Mouse (Mus musculus) hindbrain, embryonic 12.5 days (tissue): ENCODE data around the gene 1700102P08Rik. TPM values are rescaled to one million over a fixed set of nuclear protein-coding genes. Genes with fewer than 3 reads are reported as not detected.

Source experiments
- ATAC-seq: fragments of 200-750 bp; cut with Nextera tagmentation; 2 replicates; pipeline ENCODE4 v1.8.0; 2017; ENCODE audit warnings: moderate TSS enrichment; ENCODE audit not compliant: low FRiP score
- H3K27ac ChIP-seq: fragments of 300-500 bp; sonication (generic); 2 replicates; pipeline ENCODE4 v1.5.1; 2016; ENCODE audit warnings: mild to moderate bottlenecking
- H3K27me3 ChIP-seq: fragments of 300-500 bp; sonication (generic); 2 replicates; pipeline ENCODE4 v1.6.1; 2016; ENCODE audit warnings: mild to moderate bottlenecking
- H3K36me3 ChIP-seq: fragments of 300-500 bp; sonication (generic); 2 replicates; pipeline ENCODE4 v1.6.1; 2016; ENCODE audit warnings: mild to moderate bottlenecking
- H3K4me1 ChIP-seq: fragments of 300-500 bp; sonication (generic); 2 replicates; pipeline ENCODE4 v1.6.1; 2016
- H3K4me2 ChIP-seq: fragments of 300-500 bp; sonication (generic); replicated peaks from 2 replicates; pipeline ENCODE4 v1.6.1; 2016; ENCODE audit warnings: mild to moderate bottlenecking
- H3K4me3 ChIP-seq: fragments of 300-500 bp; sonication (generic); 2 replicates; pipeline ENCODE4 v1.5.1; 2016; ENCODE audit warnings: mild to moderate bottlenecking
- H3K9ac ChIP-seq: fragments of 300-500 bp; sonication (generic); 2 replicates; pipeline ENCODE4 v1.6.1; 2016; ENCODE audit warnings: mild to moderate bottlenecking, moderate library complexity
- H3K9me3 ChIP-seq: fragments of 300-500 bp; sonication (generic); replicated peaks from 2 replicates; pipeline ENCODE4 v1.6.1; 2016; ENCODE audit warnings: mild to moderate bottlenecking
- WGBS: fragments of 180-500 bp; shearing (Covaris S2); methylation state at CpG from one replicate; pipeline ENCODE4 v1.1.7; 2016; 5-methylcytosine and 5-hydroxymethylcytosine counted together
- polyA plus RNA-seq: library from polyadenylated mRNA; unstranded; fragments of >200 nt; fragmentation: Nextera tagmentation; extraction: Ambion mirVana; gene quantifications from 2 replicates; pipeline ENCODE4 v1.2.1, GENCODE M21; 2016

1700102P08Rik gene
- polyA plus RNA-seq, 1 experiment from 2014 or later: 1.7 TPM

- ATAC-seq: peak; percentile 14; the same call in 1 of the 2 replicates
Measured at GRCm38 (mm10) chr9:108452911-108453310, 60.3 kb downstream of the 1700102P08Rik start.

DNA sequence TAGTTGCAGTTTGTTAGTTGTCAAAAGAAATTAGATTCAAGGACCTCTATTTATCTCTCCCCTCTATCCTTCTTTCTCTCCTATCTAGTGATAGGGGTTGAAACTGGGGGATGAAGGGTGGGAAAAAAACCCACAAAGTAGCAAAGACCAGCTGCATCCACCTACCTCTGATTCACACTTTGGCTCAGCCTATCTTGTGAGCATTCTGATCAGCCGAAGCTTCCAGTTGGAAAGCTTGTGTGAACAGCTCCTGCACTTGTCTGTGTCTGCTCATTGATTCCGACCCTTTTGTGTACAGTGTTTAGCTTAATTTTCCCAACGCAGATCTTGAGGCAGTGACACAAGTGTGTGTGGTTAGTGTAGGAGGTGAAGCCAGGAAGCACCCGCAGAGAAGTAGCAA lies 60.9 kb downstream of the 1700102P08Rik start:
- Histone ChIP-seq H3K27me3 (peaks cover 8% of the 10 kb centered on the region; the same call in 1 of the 2 replicates), H3K27ac (no peak overlapping the region), H3K4me2 (peak overlapping the region; percentile 82; the same call in 1 of the 2 replicates), H3K36me3 (peaks cover 5% of the 10 kb centered on the region), H3K4me3 (no peak overlapping the region), H3K9ac (no peak overlapping the region), H3K9me3 (no peaks in the 10 kb centered on the region), H3K4me1 (peaks cover 39% of the 10 kb centered on the region)
- WGBS: 82% methylated on average over 4 of the region's 4 CpGs
- ATAC-seq: no peak

More at GRCm38 (mm10) chr9:108452911-108453310, 60.3 kb downstream of the 1700102P08Rik start:
- Histone ChIP-seq H3K27me3 (peaks cover 6% of the 10 kb centered on the region; the same call in 1 of the 2 replicates), H3K9ac (peak overlapping the region; percentile 76), H3K9me3 (no peaks in the 10 kb centered on the region), H3K4me3 (peak overlapping the region; percentile 57), H3K4me2 (peak overlapping the region; percentile 82), H3K36me3 (peaks cover 10% of the 10 kb centered on the region), H3K4me1 (peaks cover 39% of the 10 kb centered on the region), H3K27ac (peak overlapping the region; percentile 92)
- WGBS: 53% methylated on average over 6 of the region's 6 CpGs

GRCm38 (mm10) chr9:108454429-108454828 lies 61.8 kb downstream of the 1700102P08Rik start:
- WGBS: 86% methylated on average over 6 of the region's 6 CpGs
- H3K9me3 ChIP-seq: no peaks in the 10 kb centered on the region
- no peak overlapping the region for H3K9ac ChIP-seq
- H3K4me2 ChIP-seq: no peak overlapping the region
- H3K27me3 ChIP-seq: peaks cover 14% of the 10 kb centered on the region
- no peak overlapping the region for H3K4me3 ChIP-seq
- H3K36me3 ChIP-seq: no peaks in the 10 kb centered on the region
- ATAC-seq: no peak
- no peak overlapping the region for H3K27ac ChIP-seq
- peaks cover 31% of the 10 kb centered on the region for H3K4me1 ChIP-seq

GRCm38 (mm10) chr9:108455747-108456571 lies 63.4 kb downstream of the 1700102P08Rik start:
- Histone ChIP-seq H3K9me3 (no peaks in the 10 kb centered on the region), H3K36me3 (no peaks in the 10 kb centered on the region), H3K27me3 (peaks cover 14% of the 10 kb centered on the region), H3K9ac (no peak overlapping the region), H3K27ac (no peak overlapping the region), H3K4me2 (no peak overlapping the region), H3K4me3 (no peak overlapping the region), H3K4me1 (peaks cover 17% of the 10 kb centered on the region)
- no peak for ATAC-seq
- WGBS: 81% methylated on average over 12 of the region's 12 CpGs

GRCm38 (mm10) chr9:108456953-108457352 lies 64.3 kb downstream of the 1700102P08Rik start:
- Histone ChIP-seq H3K9ac (no peak overlapping the region), H3K27me3 (peaks cover 14% of the 10 kb centered on the region), H3K36me3 (no peaks in the 10 kb centered on the region), H3K4me2 (no peak overlapping the region), H3K4me3 (no peak overlapping the region), H3K27ac (no peak overlapping the region), H3K4me1 (peaks cover 17% of the 10 kb centered on the region), H3K9me3 (no peaks in the 10 kb centered on the region)
- 89% methylated on average over 10 of the region's 10 CpGs for WGBS
- ATAC-seq: no peak

GRCm38 (mm10) chr9:108459939-108460318 lies 67.3 kb downstream of the 1700102P08Rik start:
- peaks cover 16% of the 10 kb centered on the region for H3K4me1 ChIP-seq
- H3K4me2 ChIP-seq: peak overlapping the region; percentile 91
- no peak overlapping the region for H3K9ac ChIP-seq
- peaks cover 14% of the 10 kb centered on the region for H3K27me3 ChIP-seq
- peak; percentile 18; the same call in 1 of the 2 replicates for ATAC-seq
- H3K36me3 ChIP-seq: peaks cover 20% of the 10 kb centered on the region
- WGBS: 88% methylated on average over 1 of the region's 1 CpGs
- no peaks in the 10 kb centered on the region for H3K9me3 ChIP-seq
- peak overlapping the region; percentile 87 for H3K27ac ChIP-seq
- peak overlapping the region; percentile 93 for H3K4me3 ChIP-seq

Other genes with a start within 250 kb of the 1700102P08Rik start
- 5.4 and 6.1 TPM in 2 replicates for gene Bsn, start 202.4 kb upstream of the 1700102P08Rik start, polyA plus RNA-seq
- 74.7 and 80.4 TPM in 2 replicates for gene Dag1, start 128.8 kb upstream of the 1700102P08Rik start, polyA plus RNA-seq
- 79.1 and 81.7 TPM in 2 replicates for gene Nicn1, start 102.4 kb upstream of the 1700102P08Rik start, polyA plus RNA-seq
- 22.1 and 25.9 TPM in 2 replicates for gene Amt, start 96.0 kb upstream of the 1700102P08Rik start, polyA plus RNA-seq
- 332 and 340 TPM in 2 replicates for gene Rhoa, start 86.7 kb upstream of the 1700102P08Rik start, polyA plus RNA-seq
- gene Tcta, start 86.6 kb upstream of the 1700102P08Rik start, polyA plus RNA-seq: 43.0 and 44.2 TPM in 2 replicates
- 647 and 730 TPM in 2 replicates for gene Gpx1, start 53.9 kb upstream of the 1700102P08Rik start, polyA plus RNA-seq
- gene Usp4, start 45.0 kb upstream of the 1700102P08Rik start, polyA plus RNA-seq: 133 and 137 TPM in 2 replicates
- gene Ccdc36, start 35.7 kb downstream of the 1700102P08Rik start, polyA plus RNA-seq: 1.2 and 1.3 TPM in 2 replicates
- not detected in 2 replicates for gene BC048562, start 43.7 kb downstream of the 1700102P08Rik start, polyA plus RNA-seq
- 47.2 and 49.7 TPM in 2 replicates for gene Ccdc71, start 67.7 kb downstream of the 1700102P08Rik start, polyA plus RNA-seq
- gene Klhdc8b, start 68.8 kb downstream of the 1700102P08Rik start, polyA plus RNA-seq: 57.7 and 57.9 TPM in 2 replicates
- gene Lamb2, start 86.9 kb downstream of the 1700102P08Rik start, polyA plus RNA-seq: 44.1 and 44.8 TPM in 2 replicates
- gene Usp19, start 97.8 kb downstream of the 1700102P08Rik start, polyA plus RNA-seq: 107 and 112 TPM in 2 replicates
- gene Qars, start 114.9 kb downstream of the 1700102P08Rik start, polyA plus RNA-seq: 82.9 and 94.0 TPM in 2 replicates
- gene Qrich1, start 124.0 kb downstream of the 1700102P08Rik start, polyA plus RNA-seq: 162 and 171 TPM in 2 replicates
- 128 and 131 TPM in 2 replicates for gene Impdh2, start 167.5 kb downstream of the 1700102P08Rik start, polyA plus RNA-seq
- 53.4 and 57.0 TPM in 2 replicates for gene Ndufaf3, start 174.6 kb downstream of the 1700102P08Rik start, polyA plus RNA-seq
- gene Dalrd3, start 177.1 kb downstream of the 1700102P08Rik start, polyA plus RNA-seq: 232 and 248 TPM in 2 replicates
- 290 and 293 TPM in 2 replicates for gene Wdr6, start 185.9 kb downstream of the 1700102P08Rik start, polyA plus RNA-seq
- 19.0 and 19.9 TPM in 2 replicates for gene P4htm, start 204.9 kb downstream of the 1700102P08Rik start, polyA plus RNA-seq